Mouse (Mus musculus) MEL (cell line): ENCODE data around the gene Rhoj.

Experiments
- CTCF ChIP-seq, 3 experiments: IDR thresholded peaks in 2 of 3; conservative IDR thresholded peaks in 1 of 3; 2 replicates each; pipeline ENCODE4 v1.5.1; 2011 to 2012; ENCODE audit warnings: low read length in 3 of 3, low read depth in 2 of 3, mild to moderate bottlenecking in 2 of 3, improper control_type of control experiment in 1 of 3, inconsistent platforms in 1 of 3, mixed read lengths in 1 of 3, moderate library complexity in 1 of 3; ENCODE audit not compliant: control insufficient read depth in 1 of 3, insufficient read depth in 1 of 3, poor library complexity in 1 of 3, severe bottlenecking in 1 of 3
- NELFE ChIP-seq: IDR thresholded peaks from 2 replicates; pipeline ENCODE4 v1.6.1; 2011; ENCODE audit warnings: low read depth, low read length, improper control_type of control experiment
- POLR2AphosphoS5 ChIP-seq: IDR thresholded peaks from 2 replicates; pipeline ENCODE4 v1.6.1; 2012; ENCODE audit warnings: low read depth, borderline replicate concordance, mild to moderate bottlenecking, inconsistent platforms, low read length, moderate library complexity, mixed read lengths
- SMC3 ChIP-seq: IDR thresholded peaks from 2 replicates; pipeline ENCODE4 v1.6.1; 2011; ENCODE audit warnings: low read depth, low read length, improper control_type of control experiment

GRCm38 (mm10) chr12:75425882-75426281 lies 117.8 kb downstream of the Rhoj start:
- TF ChIP-seq CTCF (IDR thresholded peaks at IDR 0.05 in 2 of 3, conservative IDR thresholded peaks at IDR 0.05 in 1 of 3; ENCODE audit: control insufficient read depth in 1 of 3, insufficient read depth in 1 of 3, low read depth in 2 of 3, low read length in 3 of 3, poor library complexity in 1 of 3, severe bottlenecking in 1 of 3) = no peak
- no peak for TF ChIP-seq SMC3
- TF ChIP-seq NELFE = no peak
- no peak for TF ChIP-seq POLR2AphosphoS5
